Mouse (Mus musculus) right cerebral cortex, postnatal 10 days (tissue): ENCODE measurements around the gene Gm281.

Source experiments
- DNase-seq, 2 experiments: peaks; one replicate each; pipeline ENCODE4 v3.0.0; 2021; ENCODE audit warnings: low spot score in 2 of 2

The Gm281 gene

DNA sequence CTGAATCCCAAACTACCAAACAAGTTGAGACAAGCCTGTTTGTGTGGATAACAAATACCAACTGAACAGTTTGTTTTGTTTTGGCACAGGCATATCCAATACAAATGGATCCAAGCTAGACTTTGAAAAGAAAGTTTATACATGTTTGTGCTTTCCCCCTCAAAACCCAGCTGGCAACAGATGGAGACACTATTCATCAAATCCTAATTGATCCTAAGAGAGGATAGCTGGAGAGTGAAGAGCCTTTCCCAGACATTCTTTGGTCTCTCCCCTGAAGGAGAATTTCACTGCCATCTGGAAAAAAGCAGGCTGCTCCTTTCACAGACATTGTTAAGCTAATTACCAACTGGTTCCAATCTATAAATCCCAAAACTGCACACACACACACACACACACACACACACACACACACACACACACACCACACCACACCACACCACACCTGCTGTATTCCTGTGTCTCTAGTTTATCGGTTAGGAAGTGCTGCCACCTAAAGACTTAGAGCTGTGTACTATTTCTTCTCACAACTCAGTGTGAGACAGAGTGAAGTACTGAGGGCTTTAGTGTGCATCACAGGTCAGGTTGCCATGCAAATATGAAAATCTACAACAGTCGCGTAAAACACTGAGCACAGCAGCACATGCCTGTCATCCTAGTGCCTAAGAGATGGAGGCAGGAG is 101.3 kb downstream of the Gm281 start:
- peak in 1 of 2 experiments; percentile 27 for DNase-seq

DNA sequence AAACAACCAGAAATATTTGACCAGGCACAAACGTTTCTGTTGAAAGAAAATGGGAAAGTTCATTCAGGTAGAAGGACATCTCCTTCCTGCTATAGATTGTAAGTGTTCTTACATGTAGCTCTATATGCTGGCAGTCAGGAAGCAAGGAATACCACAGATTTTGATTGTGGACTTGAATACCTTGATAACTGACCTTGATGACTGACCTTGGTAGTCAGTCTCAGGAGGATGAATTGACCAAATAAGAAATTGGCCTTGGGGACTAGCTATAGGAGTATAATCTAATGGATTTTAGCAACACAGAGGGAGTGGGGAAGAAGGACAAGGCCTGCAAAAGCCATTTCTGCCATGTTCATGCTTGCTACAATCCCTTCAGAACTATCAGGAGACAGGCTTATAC is 123.8 kb downstream of the Gm281 start:
- DNase-seq = no peak

DNA sequence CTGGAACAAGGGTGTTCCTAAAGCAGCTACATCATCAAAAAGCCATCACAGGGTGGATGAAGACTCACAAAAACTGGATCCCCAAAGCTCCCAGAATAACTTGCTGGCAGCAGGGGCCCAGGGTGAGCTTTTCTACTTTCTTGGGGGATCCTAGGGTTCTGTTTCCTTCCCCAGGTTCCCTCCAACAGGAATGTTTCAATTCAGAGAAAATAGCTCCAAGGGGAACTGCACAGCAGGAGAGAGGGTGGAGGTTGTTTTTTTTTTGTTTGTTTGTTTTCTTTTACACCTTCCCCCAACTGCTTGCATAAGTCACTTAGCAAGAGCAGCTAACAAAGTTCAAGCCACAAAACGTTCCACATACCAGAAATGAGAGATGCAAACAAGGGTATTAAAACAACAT is 124.3 kb downstream of the Gm281 start:
- DNase-seq = no peak

GRCm38 (mm10) chr14:13782970-13783369 is 131.3 kb downstream of the Gm281 start:
- no peak for DNase-seq

GRCm38 (mm10) chr14:13778383-13778782 is 135.9 kb downstream of the Gm281 start:
- no peak for DNase-seq

- DNase-seq = no peak
Observed at GRCm38 (mm10) chr14:13771163-13771562, 143.1 kb downstream of the Gm281 start.

- DNase-seq = peak; percentile 30 to 58
Observed at GRCm38 (mm10) chr14:13770686-13771085, 143.6 kb downstream of the Gm281 start.
